16 mouse cellular contexts compared by ENCODE assay signal in genomic region chr2:4433119-4433518, GRCm38 (mm10).
DNase-seq lines count a peak whose midpoint lies in the region; ATAC-seq lines count a peak whose summit lies in the region.
"Had no signal": no experiment of that assay in that cellular context is flagged by ENCODE, and none has a peak within 500 bp of the region (broad histone marks: within the 10 kb centered on the region; RNA-seq: fewer than 3 reads in every experiment).

No protein-coding gene starts in this region.

- H3K9me3 ChIP-seq in kidney, embryonic 15.5 days (replicated peaks): no peaks in the 10 kb centered on the region
- H3K9me3 ChIP-seq: embryonic facial prominence, embryonic 12.5 days; hindbrain, embryonic 10.5 days; lung, embryonic 15.5 days; midbrain, embryonic 13.5 days; neural tube, embryonic 12.5 days had no signal

- no peak overlapping the region for H3K4me2 ChIP-seq in kidney, embryonic 15.5 days
- H3K4me2 ChIP-seq: embryonic facial prominence, embryonic 12.5 days; lung, embryonic 15.5 days; midbrain, embryonic 13.5 days; neural tube, embryonic 12.5 days had no signal

- H3K36me3 ChIP-seq in kidney, embryonic 15.5 days: no peaks in the 10 kb centered on the region
- H3K36me3 ChIP-seq: lung, embryonic 15.5 days had no signal

- peak; percentile 84 for DNase-seq in heart, adult 11 months
- DNase-seq in heart, postnatal 4 days: no peak
- DNase-seq in kidney, postnatal 14 days: no peak
- peak; percentile 66 for DNase-seq in MEL-GATA-1-ER (ENCODE audit: extremely low read depth, low read depth)
- DNase-seq in hindlimb bud, embryonic 11.5 days (ENCODE audit: extremely low spot score, low read depth, low spot score): peak; percentile 20
- no peak for DNase-seq in lung, postnatal 10 days
- no peak for DNase-seq in spleen, adult 12 weeks (ENCODE audit: low spot score)
- DNase-seq: cerebellum, adult 9-11 months; kidney, adult 18-20 months; left cerebral cortex, postnatal 4 days had no signal

- H3K27me3 ChIP-seq in kidney, embryonic 15.5 days: no peaks in the 10 kb centered on the region
- H3K27me3 ChIP-seq: embryonic facial prominence, embryonic 12.5 days; lung, embryonic 15.5 days; midbrain, embryonic 13.5 days; neural tube, embryonic 12.5 days had no signal

- peak overlapping the region; percentile 64 for H3K27ac ChIP-seq in kidney, embryonic 15.5 days
- H3K27ac ChIP-seq: hindbrain, embryonic 10.5 days; lung, embryonic 15.5 days; midbrain, embryonic 13.5 days; neural tube, embryonic 12.5 days had no signal

- H3K4me3 ChIP-seq in kidney, embryonic 15.5 days (replicated peaks): no peak overlapping the region
- H3K4me3 ChIP-seq: embryonic facial prominence, embryonic 12.5 days; hindbrain, embryonic 10.5 days; lung, embryonic 15.5 days; midbrain, embryonic 13.5 days; neural tube, embryonic 12.5 days had no signal

- WGBS in kidney, embryonic 15.5 days: 19% methylated on average over 4 of the region's 4 CpGs

- no peak overlapping the region for H3K9ac ChIP-seq in kidney, embryonic 15.5 days
- H3K9ac ChIP-seq: embryonic facial prominence, embryonic 12.5 days; lung, embryonic 15.5 days; midbrain, embryonic 13.5 days; neural tube, embryonic 12.5 days had no signal

- no peak; the same call in 1 of the 2 replicates for ATAC-seq in kidney, embryonic 15.5 days (replicated peaks; ENCODE audit: low FRiP score)
- ATAC-seq: midbrain, embryonic 13.5 days had no signal

- peaks cover 16% of the 10 kb centered on the region for H3K4me1 ChIP-seq in kidney, embryonic 15.5 days
- H3K4me1 ChIP-seq: lung, embryonic 15.5 days had no signal

Comparison
In these comparisons a context has a peak if more than half of its experiments do, and no peak if none do; other contexts are left out.
1. DNase-seq: peak in heart, adult 11 months (single experiment), MEL-GATA-1-ER (single experiment) and hindlimb bud, embryonic 11.5 days (single experiment); none in heart, postnatal 4 days (single experiment), kidney, postnatal 14 days (single experiment), lung, postnatal 10 days (single experiment) and spleen, adult 12 weeks (single experiment).